Mouse (Mus musculus): ENCODE results near the gene Usp5. TPM values are rescaled to one million over a fixed set of nuclear protein-coding genes. Genes with fewer than 3 reads are reported as not detected.
A peak's percentile ranks its signal among the peaks of the same experiment; 100 is the strongest.

Gene Usp5
- polyA plus RNA-seq, 1 experiment from 2014 or later = 212 TPM

- 77% methylated on average over 28 of the region's 28 CpGs for WGBS
- Histone ChIP-seq H3K27me3 (ENCODE audit: low read depth, poor library complexity, severe bottlenecking) (peaks cover 54% of the 10 kb centered on the region), H3K36me3 (peaks cover 16% of the 10 kb centered on the region), H3K4me3 (peak overlapping the region; percentile 70), H3K4me1 (peaks cover 83% of the 10 kb centered on the region), H3K27ac (replicated peaks) (peak overlapping the region; percentile 92; the same call in 1 of the 2 replicates), H3K9me3 (replicated peaks) (no peaks in the 10 kb centered on the region)
- no peak for DNase-seq (ENCODE audit: low spot score)
These were observed 29.5 kb upstream of the Usp5 start for GRCm38 (mm10) chr6:124858561-124859318.

- H3K27ac ChIP-seq (replicated peaks) = peak overlapping the region; percentile 92
- peaks cover 76% of the 10 kb centered on the region for H3K4me1 ChIP-seq
- no peaks in the 10 kb centered on the region for H3K9me3 ChIP-seq (replicated peaks)
- no peak for DNase-seq (ENCODE audit: low spot score)
- peaks cover 22% of the 10 kb centered on the region for H3K36me3 ChIP-seq
- H3K27me3 ChIP-seq (ENCODE audit: low read depth, poor library complexity, severe bottlenecking) = peaks cover 51% of the 10 kb centered on the region
- H3K4me3 ChIP-seq = peak overlapping the region; percentile 70
- WGBS = 25% methylated on average over 26 of the region's 26 CpGs
These were observed 28.7 kb upstream of the Usp5 start for GRCm38 (mm10) chr6:124857840-124858530.

GRCm38 (mm10) chr6:124856916-124857839 lies 27.9 kb upstream of the Usp5 start, which contains the start of gene P3h3:
Gene P3h3, minus strand, starts transcription at chr6:124857752.
- Histone ChIP-seq H3K27me3 (ENCODE audit: low read depth, poor library complexity, severe bottlenecking) (peaks cover 43% of the 10 kb centered on the region), H3K9me3 (replicated peaks) (no peaks in the 10 kb centered on the region), H3K36me3 (peaks cover 27% of the 10 kb centered on the region), H3K4me1 (peaks cover 68% of the 10 kb centered on the region), H3K27ac (replicated peaks) (peak within 1 kb of the TSS; percentile 92), H3K4me3 (peak within 1 kb of the TSS; percentile 70)
- DNase-seq (ENCODE audit: low spot score) = peak; percentile 90
- WGBS = under 1% methylated on average over 85 of the region's 86 CpGs

- Histone ChIP-seq H3K27me3 (ENCODE audit: low read depth, poor library complexity, severe bottlenecking) (peaks cover 34% of the 10 kb centered on the region), H3K9me3 (replicated peaks) (no peaks in the 10 kb centered on the region), H3K27ac (replicated peaks) (peak overlapping the region; percentile 92), H3K36me3 (peaks cover 27% of the 10 kb centered on the region), H3K4me3 (peak overlapping the region; percentile 70), H3K4me1 (peaks cover 59% of the 10 kb centered on the region)
- 5% methylated on average over 14 of the region's 14 CpGs for WGBS
- peak; percentile 52 for DNase-seq (ENCODE audit: low spot score)
These were observed 27.0 kb upstream of the Usp5 start for GRCm38 (mm10) chr6:124856321-124856720.

- H3K27me3 ChIP-seq (ENCODE audit: low read depth, poor library complexity, severe bottlenecking) = peaks cover 24% of the 10 kb centered on the region
- H3K9me3 ChIP-seq (replicated peaks) = no peaks in the 10 kb centered on the region
- peaks cover 47% of the 10 kb centered on the region for H3K4me1 ChIP-seq
- 75% methylated on average over 12 of the region's 12 CpGs for WGBS
- H3K27ac ChIP-seq (replicated peaks) = no peak overlapping the region; the same call in 1 of the 2 replicates
- H3K36me3 ChIP-seq = peaks cover 27% of the 10 kb centered on the region
- DNase-seq (ENCODE audit: low spot score) = no peak
- H3K4me3 ChIP-seq = no peak overlapping the region
These were observed 25.4 kb upstream of the Usp5 start for GRCm38 (mm10) chr6:124854647-124855046.

GRCm38 (mm10) chr6:124850535-124850934 lies 21.3 kb upstream of the Usp5 start:
- Histone ChIP-seq H3K9me3 (replicated peaks) (no peaks in the 10 kb centered on the region), H3K4me3 (no peak overlapping the region), H3K36me3 (peaks cover 27% of the 10 kb centered on the region), H3K27ac (replicated peaks) (no peak overlapping the region), H3K4me1 (peaks cover 15% of the 10 kb centered on the region), H3K27me3 (ENCODE audit: low read depth, poor library complexity, severe bottlenecking) (0 out of 2 replicates have a peak, but pooled peaks cover 6% of the 10 kb centered on the region)
- 57% methylated on average over 8 of the region's 8 CpGs for WGBS
- DNase-seq (ENCODE audit: low spot score) = no peak

GRCm38 (mm10) chr6:124847305-124847704 lies 18.0 kb upstream of the Usp5 start:
- peak; percentile 98 for DNase-seq (ENCODE audit: low spot score)
- Histone ChIP-seq H3K27me3 (ENCODE audit: low read depth, poor library complexity, severe bottlenecking) (no peaks in the 10 kb centered on the region), H3K27ac (replicated peaks) (peak overlapping the region; percentile 71), H3K9me3 (replicated peaks) (no peaks in the 10 kb centered on the region), H3K4me3 (peak overlapping the region; percentile 12; the same call in 1 of the 2 replicates), H3K4me1 (peaks cover 11% of the 10 kb centered on the region), H3K36me3 (peaks cover 11% of the 10 kb centered on the region)
- 8% methylated on average over 9 of the region's 9 CpGs for WGBS

- peak within 1 kb of the TSS; percentile 43 for H3K27ac ChIP-seq (replicated peaks)
- peaks cover 31% of the 10 kb centered on the region for H3K4me1 ChIP-seq
- 18% methylated on average over 15 of the region's 15 CpGs for WGBS
- peaks cover 11% of the 10 kb centered on the region; the same call in 1 of the 2 replicates for H3K27me3 ChIP-seq (ENCODE audit: low read depth, poor library complexity, severe bottlenecking)
- peak; percentile 57 for DNase-seq (ENCODE audit: low spot score)
- peak within 1 kb of the TSS; percentile 30 for H3K4me3 ChIP-seq
- no peaks in the 10 kb centered on the region for H3K9me3 ChIP-seq (replicated peaks)
- peaks cover 11% of the 10 kb centered on the region for H3K36me3 ChIP-seq
These were observed 11.2 kb upstream of the Usp5 start, which contains the start of gene Gnb3 for GRCm38 (mm10) chr6:124840241-124841167. Gene Gnb3, minus strand, starts transcription at chr6:124840275.

- H3K36me3 ChIP-seq = peaks cover 14% of the 10 kb centered on the region
- H3K4me1 ChIP-seq = peaks cover 36% of the 10 kb centered on the region
- WGBS = 15% methylated on average over 8 of the region's 8 CpGs
- peak; percentile 33 for DNase-seq (ENCODE audit: low spot score)
- peaks cover 11% of the 10 kb centered on the region; the same call in 1 of the 2 replicates for H3K27me3 ChIP-seq (ENCODE audit: low read depth, poor library complexity, severe bottlenecking)
- H3K27ac ChIP-seq (replicated peaks) = peak overlapping the region; percentile 43
- peak overlapping the region; percentile 30 for H3K4me3 ChIP-seq
- H3K9me3 ChIP-seq (replicated peaks) = no peaks in the 10 kb centered on the region
These were observed 10.5 kb upstream of the Usp5 start for GRCm38 (mm10) chr6:124839805-124840204.

- Histone ChIP-seq H3K4me3 (no peak overlapping the region), H3K36me3 (peaks cover 44% of the 10 kb centered on the region), H3K27me3 (ENCODE audit: low read depth, poor library complexity, severe bottlenecking) (peaks cover 11% of the 10 kb centered on the region; the same call in 1 of the 2 replicates), H3K9me3 (replicated peaks) (no peaks in the 10 kb centered on the region), H3K27ac (replicated peaks) (no peak overlapping the region), H3K4me1 (peaks cover 61% of the 10 kb centered on the region)
- no peak for DNase-seq (ENCODE audit: low spot score)
- WGBS = 83% methylated on average over 7 of the region's 7 CpGs
These were observed 7.1 kb upstream of the Usp5 start for GRCm38 (mm10) chr6:124836411-124836810.

GRCm38 (mm10) chr6:124835531-124835930 lies 6.2 kb upstream of the Usp5 start:
- no peak overlapping the region for H3K27ac ChIP-seq (replicated peaks)
- DNase-seq (ENCODE audit: low spot score) = peak; percentile 24
- no peaks in the 10 kb centered on the region for H3K9me3 ChIP-seq (replicated peaks)
- H3K4me3 ChIP-seq = no peak overlapping the region
- H3K4me1 ChIP-seq = peaks cover 65% of the 10 kb centered on the region
- WGBS = 67% methylated on average over 10 of the region's 10 CpGs
- H3K27me3 ChIP-seq (ENCODE audit: low read depth, poor library complexity, severe bottlenecking) = peaks cover 11% of the 10 kb centered on the region; the same call in 1 of the 2 replicates
- peaks cover 45% of the 10 kb centered on the region for H3K36me3 ChIP-seq

Data from midbrain, embryonic 10.5 days (tissue).